ENCODE assay signal across 6 mouse cellular contexts in the genomic region with DNA sequence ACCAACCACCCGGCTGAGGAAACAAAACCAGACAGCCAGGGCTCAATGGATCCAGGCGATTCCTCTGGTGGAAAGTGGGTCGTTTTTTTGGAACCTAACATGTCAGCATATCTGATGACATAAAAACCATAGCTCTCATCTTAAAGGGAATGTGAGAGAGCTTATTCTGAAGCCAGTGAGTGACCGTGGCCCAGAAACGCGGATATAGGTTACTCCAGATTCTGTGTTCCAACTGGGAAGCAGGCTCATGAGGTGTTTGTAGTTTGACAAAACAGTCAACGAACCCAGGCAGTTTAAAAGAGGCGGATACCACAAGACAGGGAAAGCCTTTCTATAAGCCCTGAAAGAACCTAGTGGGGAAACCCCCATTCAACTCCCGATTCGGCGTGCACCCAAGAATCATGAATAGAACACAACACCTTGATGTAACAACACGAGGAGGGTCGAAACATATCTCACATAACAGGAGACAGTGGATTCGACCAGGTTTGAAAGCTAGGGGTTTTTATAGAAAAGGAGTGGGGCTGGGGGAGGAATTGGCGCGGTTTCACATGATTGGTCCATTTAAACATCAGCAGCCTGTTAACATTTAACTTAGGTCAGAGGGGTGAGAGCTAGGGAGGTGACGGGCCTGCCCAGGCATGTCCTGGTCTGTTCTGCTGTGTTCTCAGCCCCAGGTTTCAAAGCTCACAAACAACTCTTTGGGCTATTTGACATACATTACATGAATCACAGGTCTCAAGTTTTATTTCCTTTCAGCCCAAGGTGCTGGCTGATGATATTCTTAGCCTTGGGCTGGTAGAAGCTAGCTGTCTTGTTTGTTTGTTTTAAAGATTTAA.
A peak's percentile ranks its signal among the peaks of the same experiment; 100 is the strongest.
DNase-seq lines count a peak whose midpoint lies in the region; ATAC-seq and TF ChIP-seq lines count a peak whose summit lies in the region.
"Not testable (repeated sequence)": the region's sequence is repeated elsewhere in the genome, so short reads cannot be mapped to it uniquely, and the experiment has no call there.

No protein-coding gene starts in this region.

- not testable (repeated sequence) for H3K4me2 ChIP-seq in kidney, embryonic 15.5 days

- H3K27me3 ChIP-seq in E14TG2a.4 (ENCODE audit: insufficient read depth, low read length); forebrain, embryonic 10.5 days (ENCODE audit: poor library complexity, severe bottlenecking); kidney, adult 2 months (replicated peaks; ENCODE audit: control insufficient read depth, insufficient read depth, low read length); kidney, embryonic 15.5 days: not testable (repeated sequence)

- H3K36me3 ChIP-seq in E14TG2a.4 (ENCODE audit: insufficient read depth, low read length); forebrain, embryonic 10.5 days (replicated peaks); kidney, adult 2 months (ENCODE audit: control insufficient read depth, insufficient read depth, low read length); kidney, embryonic 15.5 days: not testable (repeated sequence)

- not testable (repeated sequence) for H3K9me3 ChIP-seq in E14TG2a.4 (ENCODE audit: low read length); forebrain, embryonic 10.5 days; kidney, embryonic 15.5 days (replicated peaks)

- not testable (repeated sequence) for TF ChIP-seq CTCF in E14TG2a.4 (conservative IDR thresholded peaks at IDR 0.05; ENCODE audit: low read length); kidney, adult 2 months (conservative IDR thresholded peaks at IDR 0.05; ENCODE audit: insufficient read depth, insufficient read length, low read depth, low read length); layer of hippocampus, adult 2 months (conservative IDR thresholded peaks at IDR 0.05)

- ATAC-seq in kidney, embryonic 15.5 days (replicated peaks; ENCODE audit: low FRiP score), result peak; percentile 64; the same call in 1 of the 2 replicates

- not testable (repeated sequence) for TF ChIP-seq POLR2A in kidney, adult 2 months (IDR thresholded peaks at IDR 0.05; ENCODE audit: low read depth, low read length)

- not testable (repeated sequence) for H3K9ac ChIP-seq in kidney, embryonic 15.5 days

- 0 out of 2 replicates have a peak overlapping the region, but pooled peaks have one; percentile 12 for H3K27ac ChIP-seq in forebrain, embryonic 10.5 days
- H3K27ac ChIP-seq in kidney, adult 2 months (ENCODE audit: insufficient read depth, low read depth, low read length), result not testable (repeated sequence)
- H3K27ac ChIP-seq in kidney, embryonic 15.5 days, result peak overlapping the region; percentile 77
- peak overlapping the region; percentile 41 for H3K27ac ChIP-seq in layer of hippocampus, adult 2 months

- peak; percentile 78 for DNase-seq in R1 (ENCODE audit: low read depth, low spot score)
- DNase-seq in forebrain, embryonic 10.5 days (ENCODE audit: extremely low spot score, low spot score); layer of hippocampus, adult 2 months (ENCODE audit: low spot score in 2 of 2): not testable (repeated sequence)
- peak; percentile 38 for DNase-seq in kidney, adult 2 months

- H3K4me1 ChIP-seq in E14TG2a.4 (replicated peaks; ENCODE audit: low read depth, low read length), result peaks cover 77% of the 10 kb centered on the region
- H3K4me1 ChIP-seq in forebrain, embryonic 10.5 days, result peaks cover 37% of the 10 kb centered on the region
- H3K4me1 ChIP-seq in kidney, adult 2 months (ENCODE audit: control insufficient read depth, insufficient read depth, low read length), result not testable (repeated sequence)
- peaks cover 61% of the 10 kb centered on the region for H3K4me1 ChIP-seq in kidney, embryonic 15.5 days

- WGBS in forebrain, embryonic 10.5 days, result 80% methylated on average over 17 of the region's 17 CpGs
- 61% methylated on average over 17 of the region's 17 CpGs for WGBS in kidney, adult 2 months
- 46% methylated on average over 17 of the region's 17 CpGs for WGBS in kidney, embryonic 15.5 days

- peak overlapping the region; percentile 72 for H3K4me3 ChIP-seq in E14TG2a.4 (replicated peaks; ENCODE audit: low read length)
- H3K4me3 ChIP-seq in forebrain, embryonic 10.5 days; kidney, adult 2 months (ENCODE audit: insufficient read depth, low read depth, low read length); kidney, embryonic 15.5 days (replicated peaks); layer of hippocampus, adult 2 months: not testable (repeated sequence)
